In the genomic region with DNA sequence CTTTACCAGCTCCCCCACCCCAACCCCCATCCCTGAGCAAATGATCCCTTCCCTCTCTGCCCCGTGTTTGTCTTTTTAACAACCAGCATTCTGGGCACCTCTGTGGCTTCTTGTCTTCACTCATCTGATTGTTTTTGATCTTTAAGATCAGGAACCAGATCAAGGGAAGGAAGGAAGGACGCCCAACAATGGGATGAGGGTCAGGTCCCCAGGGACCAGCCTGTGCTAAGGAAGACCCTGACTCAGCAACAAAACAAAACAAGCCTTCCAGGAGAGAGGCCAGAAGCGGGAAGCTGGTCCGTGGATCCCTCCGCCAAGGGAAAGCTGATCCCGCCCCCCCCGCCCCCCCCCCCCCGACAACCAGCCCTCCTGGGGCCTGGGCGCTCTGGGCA, we compare ENCODE assay signal across 9 mouse cellular contexts. TPM values are rescaled to one million over a fixed set of nuclear protein-coding genes. Genes with fewer than 3 reads are reported as not detected.
DNase-seq lines count a peak whose midpoint lies in the region; ATAC-seq and TF ChIP-seq lines count a peak whose summit lies in the region.
"Had no signal": no experiment of that assay in that cellular context is flagged by ENCODE, and none has a peak within 500 bp of the region (broad histone marks: within the 10 kb centered on the region; RNA-seq: fewer than 3 reads in every experiment).

No protein-coding gene starts in this region.

- H3K27ac ChIP-seq in lung, postnatal 0 days (ENCODE audit: low read length): no peak overlapping the region
- H3K27ac ChIP-seq in forebrain, embryonic 13.5 days: peak overlapping the region; percentile 38; the same call in 1 of the 2 replicates
- H3K27ac ChIP-seq in limb, embryonic 13.5 days: peak overlapping the region; percentile 87
- peak overlapping the region; percentile 90 for H3K27ac ChIP-seq in stomach, embryonic 16.5 days (ENCODE audit: low read length)

- no peak overlapping the region for H3K4me3 ChIP-seq in lung, postnatal 0 days (ENCODE audit: low read depth, low read length)
- peak overlapping the region; percentile 25 for H3K4me3 ChIP-seq in forebrain, embryonic 13.5 days
- peak overlapping the region; percentile 36 for H3K4me3 ChIP-seq in limb, embryonic 13.5 days
- peak overlapping the region; percentile 31 for H3K4me3 ChIP-seq in stomach, embryonic 16.5 days (replicated peaks; ENCODE audit: low read length)

- no peak overlapping the region for H3K9ac ChIP-seq in lung, postnatal 0 days (replicated peaks; ENCODE audit: low read depth)
- H3K9ac ChIP-seq in forebrain, embryonic 13.5 days: peak overlapping the region; percentile 50; the same call in 1 of the 2 replicates
- peak overlapping the region; percentile 56 for H3K9ac ChIP-seq in limb, embryonic 13.5 days
- peak overlapping the region; percentile 65 for H3K9ac ChIP-seq in stomach, embryonic 16.5 days (ENCODE audit: low read length)

- H3K4me2 ChIP-seq in lung, postnatal 0 days (replicated peaks; ENCODE audit: low read depth, low read length): peak overlapping the region; percentile 51
- peak overlapping the region; percentile 57 for H3K4me2 ChIP-seq in forebrain, embryonic 13.5 days
- H3K4me2 ChIP-seq in limb, embryonic 13.5 days (replicated peaks): peak overlapping the region; percentile 63
- peak overlapping the region; percentile 41 for H3K4me2 ChIP-seq in stomach, embryonic 16.5 days (ENCODE audit: low read depth, low read length)

- H3K27me3 ChIP-seq in lung, postnatal 0 days (replicated peaks; ENCODE audit: insufficient read depth, low read length): no peaks in the 10 kb centered on the region
- no peaks in the 10 kb centered on the region for H3K27me3 ChIP-seq in forebrain, embryonic 13.5 days
- no peaks in the 10 kb centered on the region for H3K27me3 ChIP-seq in limb, embryonic 13.5 days
- no peaks in the 10 kb centered on the region for H3K27me3 ChIP-seq in stomach, embryonic 16.5 days (ENCODE audit: control insufficient read depth, insufficient read depth, low read length)

- ATAC-seq in lung, postnatal 0 days: no peak
- peak; percentile 11; the same call in 1 of the 2 replicates for ATAC-seq in forebrain, embryonic 13.5 days
- no peak for ATAC-seq in limb, embryonic 13.5 days (ENCODE audit: low FRiP score, low read depth)
- ATAC-seq in stomach, embryonic 16.5 days (ENCODE audit: insufficient read depth, low FRiP score): no peak

- WGBS in lung, postnatal 0 days: 21% methylated on average over 5 of the region's 9 CpGs
- WGBS in forebrain, embryonic 13.5 days: 7% methylated on average over 7 of the region's 9 CpGs
- WGBS in limb, embryonic 13.5 days: 8% methylated on average over 8 of the region's 9 CpGs
- 16% methylated on average over 4 of the region's 9 CpGs for WGBS in stomach, embryonic 16.5 days

- no peak for TF ChIP-seq EP300 in lung, postnatal 0 days (IDR thresholded peaks at IDR 0.05)

- H3K4me1 ChIP-seq in lung, postnatal 0 days (ENCODE audit: insufficient read depth, low read depth, low read length): no peaks in the 10 kb centered on the region
- peaks cover 13% of the 10 kb centered on the region for H3K4me1 ChIP-seq in forebrain, embryonic 13.5 days
- peaks cover 17% of the 10 kb centered on the region for H3K4me1 ChIP-seq in limb, embryonic 13.5 days
- H3K4me1 ChIP-seq in stomach, embryonic 16.5 days (ENCODE audit: control insufficient read depth, insufficient read depth, low read length): 0 out of 2 replicates have a peak, but pooled peaks cover 6% of the 10 kb centered on the region

- H3K36me3 ChIP-seq in lung, postnatal 0 days (ENCODE audit: insufficient read depth, low read length): no peaks in the 10 kb centered on the region
- no peaks in the 10 kb centered on the region for H3K36me3 ChIP-seq in forebrain, embryonic 13.5 days (ENCODE audit: poor library complexity, severe bottlenecking)
- H3K36me3 ChIP-seq in limb, embryonic 13.5 days: no peaks in the 10 kb centered on the region
- H3K36me3 ChIP-seq in stomach, embryonic 16.5 days (ENCODE audit: control insufficient read depth, insufficient read depth, low read length): no peaks in the 10 kb centered on the region

- no peak for TF ChIP-seq CTCF in lung, postnatal 0 days (IDR thresholded peaks at IDR 0.05)

- DNase-seq in lung, postnatal 0 days (ENCODE audit: low spot score): no peak
- DNase-seq in lung, postnatal 36 days: no peak
- no peak for DNase-seq in adrenal gland, postnatal 14 days
- no peak for DNase-seq in thymus, postnatal 36 days
- DNase-seq in testis, postnatal 10 days (ENCODE audit: low spot score): no peak

- no peaks in the 10 kb centered on the region for H3K9me3 ChIP-seq in lung, postnatal 0 days (ENCODE audit: low read length)
- H3K9me3 ChIP-seq in forebrain, embryonic 13.5 days (replicated peaks): peaks cover 4% of the 10 kb centered on the region; the same call in 1 of the 2 replicates
- H3K9me3 ChIP-seq in limb, embryonic 13.5 days: no peaks in the 10 kb centered on the region
- H3K9me3 ChIP-seq in stomach, embryonic 16.5 days (replicated peaks; ENCODE audit: control insufficient read depth, low read length): no peaks in the 10 kb centered on the region

RNA-seq across cellular contexts. Expression of a gene that starts 41.6 kb away (rescaled TPM):
- polyA plus RNA-seq in lung, postnatal 0 days (2015; fragmentation: Nextera tagmentation; extraction: Ambion mirVana): 6.3 and 6.9 TPM in 2 replicates
- 4.3 and 5.1 TPM in 2 replicates for polyA plus RNA-seq in forebrain, embryonic 13.5 days (2015; fragmentation: Nextera tagmentation; extraction: Ambion mirVana)
- polyA plus RNA-seq in limb, embryonic 13.5 days (2015; fragmentation: Nextera tagmentation; extraction: Ambion mirVana): 6.0 and 7.2 TPM in 2 replicates
- polyA plus RNA-seq in stomach, embryonic 16.5 days (2015; fragmentation: Nextera tagmentation; extraction: Ambion mirVana): 14.9 TPM in 2 replicates
- 18.2 and 20.7 TPM in 2 replicates for total RNA-seq in adrenal gland, postnatal 14 days (2021)

RNA-seq across cellular contexts. Expression of a gene that starts 47.3 kb away (rescaled TPM):
- not detected in 2 replicates for polyA plus RNA-seq in lung, postnatal 0 days (2015; fragmentation: Nextera tagmentation; extraction: Ambion mirVana)
- polyA plus RNA-seq in forebrain, embryonic 13.5 days (2015; fragmentation: Nextera tagmentation; extraction: Ambion mirVana): not detected in 2 replicates
- polyA plus RNA-seq in limb, embryonic 13.5 days (2015; fragmentation: Nextera tagmentation; extraction: Ambion mirVana): not detected in 2 replicates
- 1.3 and 1.5 TPM in 2 replicates for polyA plus RNA-seq in stomach, embryonic 16.5 days (2015; fragmentation: Nextera tagmentation; extraction: Ambion mirVana)
- total RNA-seq in adrenal gland, postnatal 14 days (2021): not detected in 2 replicates
- total RNA-seq: liver, adult 2 months had no signal
- polyA plus RNA-seq: liver, adult 2 months had no signal
